Mouse (Mus musculus) heart, adult 2 months (tissue): ENCODE measurements around the gene Smurf1. TPM values are rescaled to one million over a fixed set of nuclear protein-coding genes. Genes with fewer than 3 reads are reported as not detected.

Experiments
- DNase-seq, 2 experiments: peaks; one replicate each; pipeline ENCODE4 v3.0.0; 2021
- H3K27ac ChIP-seq: fragments of 200-600 bp; 2 replicates; pipeline ENCODE4 v1.8.1; 2022
- H3K27me3 ChIP-seq: fragments of 200-500 bp; 2 replicates; pipeline ENCODE4 v1.6.1; 2012; ENCODE audit warnings: mild to moderate bottlenecking, low read length, inconsistent platforms, mixed read lengths; ENCODE audit not compliant: control insufficient read depth, insufficient read depth
- H3K36me3 ChIP-seq: fragments of 200-500 bp; 2 replicates; pipeline ENCODE4 v1.6.1; 2012; ENCODE audit warnings: low read length, inconsistent platforms; ENCODE audit not compliant: control insufficient read depth, insufficient read depth
- H3K4me1 ChIP-seq: fragments of 200-500 bp; 2 replicates; pipeline ENCODE4 v1.6.1; 2011; ENCODE audit warnings: low read length; ENCODE audit not compliant: control insufficient read depth, insufficient read depth
- H3K4me3 ChIP-seq: fragments of 200-600 bp; 2 replicates; pipeline ENCODE4 v1.8.1; 2022
- H3K79me2 ChIP-seq: fragments of 200-500 bp; replicated peaks from 2 replicates; pipeline ENCODE4 v1.6.1; 2012; ENCODE audit warnings: mild to moderate bottlenecking, inconsistent platforms, low read length, moderate library complexity, mixed read lengths; ENCODE audit not compliant: control insufficient read depth, insufficient read depth
- H3K9ac ChIP-seq: fragments of 200-500 bp; 2 replicates; pipeline ENCODE4 v1.6.1; 2012; ENCODE audit warnings: low read depth, mild to moderate bottlenecking, control low read depth, inconsistent platforms, low read length, mixed read lengths
- CTCF ChIP-seq: fragments of 200-600 bp; IDR thresholded peaks from 2 replicates; pipeline ENCODE4 v1.8.1; 2022; ENCODE audit warnings: antibody characterized with exemption, mild to moderate bottlenecking, moderate library complexity
- EP300 ChIP-seq: fragments of 200-500 bp; IDR thresholded peaks from 2 replicates; pipeline ENCODE4 v1.6.1; 2011; ENCODE audit warnings: low read depth, low read length, control low read depth; ENCODE audit not compliant: insufficient read depth
- POLR2A ChIP-seq: fragments of 200-500 bp; IDR thresholded peaks from 2 replicates; pipeline ENCODE4 v1.6.1; 2011; ENCODE audit warnings: mild to moderate bottlenecking, low read depth, low read length, control low read depth; ENCODE audit not compliant: insufficient read depth
- WGBS: fragments of 180-500 bp; shearing (Covaris S2); methylation state at CpG from one replicate; pipeline ENCODE4 v1.1.7; 2018; 5-methylcytosine and 5-hydroxymethylcytosine counted together
- intact Hi-C: fragments of 180-260 bp; cut with DNase I; formaldehyde crosslinking; loops from one replicate; pipeline ENCODE4 v1.15.1; 2025
- polyA plus RNA-seq: library from polyadenylated mRNA; depleted of rRNA; stranded (reverse); fragments of >200 nt; gene quantifications from 2 replicates; pipeline ENCODE4 v1.2.3, GENCODE M21; 2012
- total RNA-seq, 2 experiments: library from RNA; stranded (reverse); gene quantifications; 2 replicates each; pipeline ENCODE4 v1.2.3; 2021

Gene Smurf1
- total and polyA plus RNA-seq, 3 experiments, result 23.1 to 27.0 (median 26.6) TPM

- peaks cover 3% of the 10 kb centered on the region for H3K79me2 ChIP-seq
- intact Hi-C loops, result loop anchor here (2.0 kb wide), 1 partner anchor 16 kb away; no protein-coding TSS in a partner anchor
- H3K4me1 ChIP-seq, result peaks cover 22% of the 10 kb centered on the region
- DNase-seq, result no peak
- H3K9ac ChIP-seq, result no peak overlapping the region
- WGBS, result 53% methylated on average over 8 of the region's 8 CpGs
- peaks cover 3% of the 10 kb centered on the region; the same call in 1 of the 2 replicates for H3K36me3 ChIP-seq
- H3K4me3 ChIP-seq, result no peak overlapping the region
- H3K27ac ChIP-seq, result no peak overlapping the region
- H3K27me3 ChIP-seq, result no peaks in the 10 kb centered on the region
- TF ChIP-seq CTCF (no peak), EP300 (no peak), POLR2A (no peak)
These were observed 1.2 kb downstream of the Smurf1 start for GRCm38 (mm10) chr5:144964465-144964864.

GRCm38 (mm10) chr5:144963817-144964261 is 1.8 kb downstream of the Smurf1 start:
- Histone ChIP-seq H3K27ac (peak overlapping the region; percentile 62), H3K27me3 (no peaks in the 10 kb centered on the region), H3K4me1 (peaks cover 23% of the 10 kb centered on the region), H3K4me3 (0 out of 2 replicates have a peak overlapping the region, but pooled peaks have one; percentile 10), H3K9ac (no peak overlapping the region), H3K79me2 (peaks cover 3% of the 10 kb centered on the region), H3K36me3 (peaks cover 3% of the 10 kb centered on the region; the same call in 1 of the 2 replicates)
- WGBS, result 17% methylated on average over 13 of the region's 13 CpGs
- DNase-seq, result peak; percentile 66 to 71
- TF ChIP-seq POLR2A, result no peak
- intact Hi-C loops, result loop anchor here (2.0 kb wide), 1 partner anchor 15 kb away; no protein-coding TSS in a partner anchor

- Histone ChIP-seq H3K27ac (peak overlapping the region; percentile 62), H3K9ac (no peak overlapping the region), H3K79me2 (peaks cover 5% of the 10 kb centered on the region), H3K4me3 (no peak overlapping the region), H3K27me3 (no peaks in the 10 kb centered on the region), H3K4me1 (peaks cover 23% of the 10 kb centered on the region), H3K36me3 (peaks cover 3% of the 10 kb centered on the region; the same call in 1 of the 2 replicates)
- intact Hi-C loops, result no loop called here
- DNase-seq, result peak; percentile 32 to 39
- TF ChIP-seq POLR2A (no peak), EP300 (no peak), CTCF (no peak)
- WGBS, result 18% methylated on average over 3 of the region's 3 CpGs
These were observed 2.2 kb downstream of the Smurf1 start for GRCm38 (mm10) chr5:144963401-144963800.

- Histone ChIP-seq H3K79me2 (peaks cover 12% of the 10 kb centered on the region), H3K36me3 (peaks cover 3% of the 10 kb centered on the region; the same call in 1 of the 2 replicates), H3K9ac (no peak overlapping the region), H3K4me1 (peaks cover 24% of the 10 kb centered on the region), H3K27ac (no peak overlapping the region), H3K27me3 (no peaks in the 10 kb centered on the region), H3K4me3 (no peak overlapping the region)
- 61% methylated on average over 9 of the region's 9 CpGs for WGBS
- intact Hi-C loops, result no loop called here
- no peak for TF ChIP-seq EP300
- no peak for TF ChIP-seq POLR2A
- TF ChIP-seq CTCF, result no peak
- DNase-seq, result no peak
These were observed 7.4 kb downstream of the Smurf1 start for GRCm38 (mm10) chr5:144958271-144958670.

GRCm38 (mm10) chr5:144954432-144954831 is 11.2 kb downstream of the Smurf1 start:
- peaks cover 13% of the 10 kb centered on the region for H3K79me2 ChIP-seq
- intact Hi-C loops, result no loop called here
- WGBS, result 51% methylated on average over 7 of the region's 7 CpGs
- DNase-seq, result no peak
- no peaks in the 10 kb centered on the region for H3K27me3 ChIP-seq
- no peak overlapping the region for H3K27ac ChIP-seq
- peaks cover 16% of the 10 kb centered on the region for H3K4me1 ChIP-seq
- no peak overlapping the region for H3K4me3 ChIP-seq
- H3K9ac ChIP-seq, result no peak overlapping the region
- TF ChIP-seq CTCF (no peak), EP300 (no peak), POLR2A (no peak)
- no peaks in the 10 kb centered on the region; the same call in 1 of the 2 replicates for H3K36me3 ChIP-seq

- peaks cover 11% of the 10 kb centered on the region for H3K79me2 ChIP-seq
- DNase-seq, result no peak
- 50% methylated on average over 2 of the region's 2 CpGs for WGBS
- H3K27me3 ChIP-seq, result no peaks in the 10 kb centered on the region
- no peak overlapping the region for H3K27ac ChIP-seq
- H3K36me3 ChIP-seq, result no peaks in the 10 kb centered on the region; the same call in 1 of the 2 replicates
- peaks cover 19% of the 10 kb centered on the region for H3K4me1 ChIP-seq
- H3K4me3 ChIP-seq, result no peak overlapping the region
- intact Hi-C loops, result no loop called here
- TF ChIP-seq CTCF, result no peak
- no peak for TF ChIP-seq POLR2A
- TF ChIP-seq EP300, result no peak
- H3K9ac ChIP-seq, result no peak overlapping the region
These were observed 13.1 kb downstream of the Smurf1 start for GRCm38 (mm10) chr5:144952592-144952991.
